Mouse (Mus musculus) limb, embryonic 14.5 days (tissue): ENCODE measurements around the gene Gtf2i. TPM values are rescaled to one million over a fixed set of nuclear protein-coding genes. Genes with fewer than 3 reads are reported as not detected.

Experiments used
- ATAC-seq: fragments of 200-750 bp; cut with Nextera tagmentation; 2 replicates; pipeline ENCODE4 v1.8.0; 2017; ENCODE audit warnings: low read depth, moderate number of reproducible peaks, moderate TSS enrichment; ENCODE audit not compliant: low FRiP score
- DNase-seq: peaks from one replicate; pipeline ENCODE4 v3.0.0-alpha.2; 2015; ENCODE audit warnings: low spot score
- H3K27ac ChIP-seq: fragments of 300-500 bp; sonication (generic); replicated peaks from 2 replicates; pipeline ENCODE4 v1.5.1; 2014; ENCODE audit warnings: low read depth, mild to moderate bottlenecking, low read length, moderate library complexity, mixed read lengths
- H3K27me3 ChIP-seq: fragments of 300-500 bp; sonication (generic); 2 replicates; pipeline ENCODE4 v1.6.1; 2014; ENCODE audit warnings: low read length, mixed read lengths; ENCODE audit not compliant: control insufficient read depth, insufficient read depth
- H3K36me3 ChIP-seq: fragments of 300-500 bp; sonication (generic); 2 replicates; pipeline ENCODE4 v1.6.1; 2014; ENCODE audit warnings: mild to moderate bottlenecking, low read length, moderate library complexity, mixed read lengths; ENCODE audit not compliant: control insufficient read depth, insufficient read depth
- H3K4me1 ChIP-seq: fragments of 300-500 bp; sonication (generic); 2 replicates; pipeline ENCODE4 v1.6.1; 2014; ENCODE audit warnings: antibody characterized with exemption, low read length, mixed read lengths; ENCODE audit not compliant: control insufficient read depth, insufficient read depth
- H3K4me2 ChIP-seq: fragments of 300-500 bp; sonication (generic); replicated peaks from 2 replicates; pipeline ENCODE4 v1.6.1; 2014; ENCODE audit warnings: low read depth, mild to moderate bottlenecking, low read length, moderate library complexity; ENCODE audit not compliant: severe bottlenecking
- H3K4me3 ChIP-seq: fragments of 300-500 bp; sonication (generic); replicated peaks from 2 replicates; pipeline ENCODE4 v1.5.1; 2014; ENCODE audit warnings: low read length
- H3K9ac ChIP-seq: fragments of 300-500 bp; sonication (generic); 2 replicates; pipeline ENCODE4 v1.6.1; 2014; ENCODE audit warnings: mild to moderate bottlenecking, low read depth, low read length, moderate library complexity; ENCODE audit not compliant: severe bottlenecking
- H3K9me3 ChIP-seq: fragments of 300-500 bp; sonication (generic); 2 replicates; pipeline ENCODE4 v1.6.1; 2016; ENCODE audit warnings: low read length; ENCODE audit not compliant: control insufficient read depth
- POLR2A ChIP-seq: fragments of 200-500 bp; IDR thresholded peaks from 2 replicates; pipeline ENCODE4 v1.8.0; 2012; ENCODE audit warnings: inconsistent platforms, mild to moderate bottlenecking, moderate library complexity, borderline replicate concordance; ENCODE audit not compliant: insufficient read depth, insufficient read length; ENCODE audit errors: extremely low read depth
- whole genome bisulfite sequencing: fragments of 180-500 bp; shearing (Covaris S2); extraction: QIAGEN DNeasy Blood & Tissue Kit; methylation state at CpG from one replicate; pipeline ENCODE4 v1.1.7; 2014; 5-methylcytosine and 5-hydroxymethylcytosine counted together
- polyA plus RNA-seq, 2 experiments: library from polyadenylated mRNA; depleted of rRNA in 1 of 2; stranded (reverse) in 1 of 2; unstranded in 1 of 2; fragments of >200 nt; fragmentation: Nextera tagmentation in 1 of 2; extraction: Ambion mirVana in 1 of 2; gene quantifications; 2 replicates each; pipeline versions ENCODE4 v1.2.1 to v1.2.3; 2012 to 2014

The Gtf2i gene
- polyA plus RNA-seq, 2 experiments = 169 to 190 TPM

- no peak for DNase-seq
These were observed 389 bp downstream of the Gtf2i start for GRCm38 (mm10) chr5:134314068-134314674.

GRCm38 (mm10) chr5:134313451-134314067, 1.0 kb downstream of the Gtf2i start:
- ATAC-seq = peak; percentile 79

More at GRCm38 (mm10) chr5:134314068-134314674, 389 bp downstream of the Gtf2i start:
- 2% methylated on average over 44 of the region's 64 CpGs for WGBS
- peak overlapping the region; percentile 94 for H3K4me3 ChIP-seq
- peaks cover 20% of the 10 kb centered on the region for H3K4me1 ChIP-seq
- H3K4me2 ChIP-seq = peak overlapping the region; percentile 67
- H3K27me3 ChIP-seq = no peaks in the 10 kb centered on the region
- H3K36me3 ChIP-seq = peaks cover 23% of the 10 kb centered on the region
- TF ChIP-seq POLR2A = peak; percentile 6; the same call in 1 of the 2 replicates
- peak overlapping the region; percentile 99 for H3K9ac ChIP-seq
- H3K27ac ChIP-seq = peak overlapping the region; percentile 100
- peak; percentile 10 for ATAC-seq
- H3K9me3 ChIP-seq = no peaks in the 10 kb centered on the region

GRCm38 (mm10) chr5:134312691-134313450, 1.7 kb downstream of the Gtf2i start:
- peak overlapping the region; percentile 94 for H3K4me3 ChIP-seq
- peak overlapping the region; percentile 99 for H3K9ac ChIP-seq
- H3K27me3 ChIP-seq = no peaks in the 10 kb centered on the region
- no peaks in the 10 kb centered on the region for H3K9me3 ChIP-seq
- H3K4me1 ChIP-seq = peaks cover 20% of the 10 kb centered on the region
- WGBS = 5% methylated on average over 19 of the region's 19 CpGs
- TF ChIP-seq POLR2A = no peak
- DNase-seq (peak; percentile 35), ATAC-seq (no peak)
- H3K27ac ChIP-seq = peak overlapping the region; percentile 100
- H3K4me2 ChIP-seq = peak overlapping the region; percentile 67
- H3K36me3 ChIP-seq = peaks cover 31% of the 10 kb centered on the region

More at GRCm38 (mm10) chr5:134313451-134314067, 1.0 kb downstream of the Gtf2i start:
- H3K4me3 ChIP-seq = peak overlapping the region; percentile 94
- H3K9ac ChIP-seq = peak overlapping the region; percentile 99
- H3K27ac ChIP-seq = peak overlapping the region; percentile 100
- no peaks in the 10 kb centered on the region for H3K9me3 ChIP-seq
- H3K4me1 ChIP-seq = peaks cover 20% of the 10 kb centered on the region
- peaks cover 26% of the 10 kb centered on the region for H3K36me3 ChIP-seq
- TF ChIP-seq POLR2A = 0 out of 2 replicates have a peak, but pooled peaks have one; percentile 10
- no peaks in the 10 kb centered on the region for H3K27me3 ChIP-seq
- H3K4me2 ChIP-seq = peak overlapping the region; percentile 67
- peak; percentile 97 for DNase-seq
- under 1% methylated on average over 62 of the region's 68 CpGs for WGBS

- ATAC-seq = no peak
These were observed 2.6 kb downstream of the Gtf2i start for GRCm38 (mm10) chr5:134311894-134312411.

GRCm38 (mm10) chr5:134310201-134310600, 4.4 kb downstream of the Gtf2i start:
- Histone ChIP-seq H3K27ac (no peak overlapping the region), H3K4me1 (peaks cover 8% of the 10 kb centered on the region; the same call in 1 of the 2 replicates), H3K9ac (no peak overlapping the region), H3K27me3 (no peaks in the 10 kb centered on the region), H3K9me3 (no peaks in the 10 kb centered on the region), H3K4me2 (no peak overlapping the region), H3K36me3 (peaks cover 52% of the 10 kb centered on the region), H3K4me3 (no peak overlapping the region)
- DNase-seq (no peak), ATAC-seq (no peak)
- no peak for TF ChIP-seq POLR2A
- WGBS = 92% methylated on average over 9 of the region's 9 CpGs

More at GRCm38 (mm10) chr5:134311894-134312411, 2.6 kb downstream of the Gtf2i start:
- WGBS = 56% methylated on average over 6 of the region's 6 CpGs
- H3K4me2 ChIP-seq = peak overlapping the region; percentile 67
- H3K9ac ChIP-seq = peak overlapping the region; percentile 99
- no peaks in the 10 kb centered on the region for H3K9me3 ChIP-seq
- H3K27me3 ChIP-seq = no peaks in the 10 kb centered on the region
- H3K4me1 ChIP-seq = peaks cover 18% of the 10 kb centered on the region
- peak overlapping the region; percentile 94 for H3K4me3 ChIP-seq
- no peak for TF ChIP-seq POLR2A
- no peak for DNase-seq
- H3K27ac ChIP-seq = peak overlapping the region; percentile 100
- H3K36me3 ChIP-seq = peaks cover 40% of the 10 kb centered on the region
